26 mouse cellular contexts compared by ENCODE assay signal in genomic region chr11:101976949-101977348, GRCm38 (mm10). TPM values are rescaled to one million over a fixed set of nuclear protein-coding genes. Genes with fewer than 3 reads are reported as not detected.
A peak's percentile ranks its signal among the peaks of the same experiment; 100 is the strongest.
DNase-seq lines count a peak whose midpoint lies in the region; ATAC-seq and TF ChIP-seq lines count a peak whose summit lies in the region.
"Had no signal": no experiment of that assay in that cellular context is flagged by ENCODE, and none has a peak within 500 bp of the region (broad histone marks: within the 10 kb centered on the region; RNA-seq: fewer than 3 reads in every experiment).

No protein-coding gene starts in this region.

- H3K9me3 ChIP-seq in intestine, postnatal 0 days (ENCODE audit: control insufficient read depth), result no peaks in the 10 kb centered on the region
- H3K9me3 ChIP-seq in intestine, embryonic 15.5 days, result no peaks in the 10 kb centered on the region
- H3K9me3 ChIP-seq in liver, embryonic 14.5 days (ENCODE audit: control insufficient read depth, low read length), result no peaks in the 10 kb centered on the region
- H3K9me3 ChIP-seq in liver, embryonic 12.5 days (replicated peaks), result no peaks in the 10 kb centered on the region
- H3K9me3 ChIP-seq: embryonic facial prominence, embryonic 12.5 days; forebrain, embryonic 13.5 days; G1E; heart, embryonic 10.5 days; hindbrain, embryonic 10.5 days had no signal

- no peak for ATAC-seq in intestine, postnatal 0 days
- no peak for ATAC-seq in intestine, embryonic 15.5 days
- ATAC-seq in liver, embryonic 14.5 days (ENCODE audit: insufficient read depth), result no peak
- ATAC-seq in liver, embryonic 12.5 days, result no peak
- ATAC-seq: forebrain, embryonic 13.5 days; midbrain, embryonic 16.5 days had no signal

- no peak overlapping the region for H3K27ac ChIP-seq in cerebellum, adult 2 months (ENCODE audit: insufficient read depth, low read length)
- no peak overlapping the region for H3K27ac ChIP-seq in intestine, postnatal 0 days (ENCODE audit: low read depth, low read length)
- no peak overlapping the region for H3K27ac ChIP-seq in intestine, embryonic 15.5 days
- H3K27ac ChIP-seq in liver, embryonic 14.5 days, result no peak overlapping the region
- no peak overlapping the region for H3K27ac ChIP-seq in liver, embryonic 12.5 days
- H3K27ac ChIP-seq: embryonic facial prominence, embryonic 12.5 days; forebrain, embryonic 13.5 days; heart, embryonic 10.5 days had no signal

- TF ChIP-seq POLR2A in cerebellum, adult 2 months (IDR thresholded peaks at IDR 0.05; ENCODE audit: borderline replicate concordance, insufficient read depth, low read length), result no peak

- DNase-seq in cerebellum, adult 2 months, result no peak
- no peak for DNase-seq in cerebellum, adult 18-20 months
- DNase-seq in liver, embryonic 14.5 days (ENCODE audit: low read depth in 3 of 3, low spot score in 3 of 3), result no peak
- peak; percentile 33 for DNase-seq in ZHBTc4 (ENCODE audit: low read depth, low spot score)
- DNase-seq in spleen, postnatal 36 days (ENCODE audit: low spot score in 2 of 2), result no peak
- DNase-seq: adrenal gland, postnatal 36 days; cerebellum, postnatal 10 days; gastrocnemius, postnatal 25 days; kidney, adult 9 months; left cerebral cortex, postnatal 4 days; liver; retina, postnatal 1 day; right cerebral cortex, postnatal 4 days; thymus, postnatal 25 days had no signal

- no peak overlapping the region for H3K4me2 ChIP-seq in intestine, postnatal 0 days (replicated peaks; ENCODE audit: low read depth)
- no peak overlapping the region for H3K4me2 ChIP-seq in intestine, embryonic 15.5 days (replicated peaks)
- no peak overlapping the region for H3K4me2 ChIP-seq in liver, embryonic 14.5 days (ENCODE audit: low read depth)
- no peak overlapping the region for H3K4me2 ChIP-seq in liver, embryonic 12.5 days
- H3K4me2 ChIP-seq: embryonic facial prominence, embryonic 12.5 days; forebrain, embryonic 13.5 days had no signal

- 94% methylated on average over 7 of the region's 7 CpGs for whole genome bisulfite sequencing in cerebellum, adult 2 months
- 94% methylated on average over 7 of the region's 7 CpGs for WGBS in intestine, postnatal 0 days
- 96% methylated on average over 7 of the region's 7 CpGs for WGBS in intestine, embryonic 15.5 days
- whole genome bisulfite sequencing in liver, embryonic 14.5 days (ENCODE audit: insufficient replicate concordance), result 78% methylated on average over 7 of the region's 7 CpGs
- WGBS in liver, embryonic 12.5 days (ENCODE audit: insufficient replicate concordance), result 81% methylated on average over 7 of the region's 7 CpGs

- H3K36me3 ChIP-seq in intestine, postnatal 0 days (ENCODE audit: control insufficient read depth, insufficient read depth), result peaks cover 52% of the 10 kb centered on the region; the same call in 1 of the 2 replicates
- H3K36me3 ChIP-seq in intestine, embryonic 15.5 days, result no peaks in the 10 kb centered on the region; the same call in 1 of the 2 replicates
- H3K36me3 ChIP-seq in liver, embryonic 14.5 days (replicated peaks; ENCODE audit: control insufficient read depth, insufficient read depth, low read depth), result no peaks in the 10 kb centered on the region
- H3K36me3 ChIP-seq in liver, embryonic 12.5 days, result peaks cover 12% of the 10 kb centered on the region; the same call in 1 of the 2 replicates
- H3K36me3 ChIP-seq: embryonic facial prominence, embryonic 12.5 days; G1E had no signal

- no peak for TF ChIP-seq EP300 in liver, embryonic 14.5 days (IDR thresholded peaks at IDR 0.05; ENCODE audit: low read depth)

- TF ChIP-seq CTCF in cerebellum, adult 2 months (IDR thresholded peaks at IDR 0.05; ENCODE audit: borderline replicate concordance, insufficient read depth, low read depth, low read length), result peak; percentile 23; the same call in 1 of the 2 replicates
- peak; percentile 29 for TF ChIP-seq CTCF in intestine, postnatal 0 days (IDR thresholded peaks at IDR 0.05; ENCODE audit: low read depth)
- peak; percentile 44 for TF ChIP-seq CTCF in liver, embryonic 14.5 days (IDR thresholded peaks at IDR 0.05; ENCODE audit: low read depth)

- H3K4me3 ChIP-seq in cerebellum, adult 2 months (replicated peaks; ENCODE audit: insufficient read depth, low read depth, low read length), result no peak overlapping the region
- H3K4me3 ChIP-seq in intestine, postnatal 0 days (ENCODE audit: low read depth, low read length), result no peak overlapping the region
- no peak overlapping the region for H3K4me3 ChIP-seq in intestine, embryonic 15.5 days (replicated peaks)
- no peak overlapping the region for H3K4me3 ChIP-seq in liver, embryonic 14.5 days (ENCODE audit: insufficient read depth in 1 of 2, low read depth in 2 of 2, low read length in 2 of 2)
- no peak overlapping the region for H3K4me3 ChIP-seq in liver, embryonic 12.5 days
- H3K4me3 ChIP-seq: embryonic facial prominence, embryonic 12.5 days; erythroblast, embryonic 14.5 days; forebrain, embryonic 13.5 days; heart, embryonic 10.5 days; hindbrain, embryonic 10.5 days had no signal

- H3K27me3 ChIP-seq in cerebellum, adult 2 months (ENCODE audit: control insufficient read depth, insufficient read depth, low read length), result no peaks in the 10 kb centered on the region
- H3K27me3 ChIP-seq in intestine, postnatal 0 days (replicated peaks; ENCODE audit: control insufficient read depth, insufficient read depth, low read length), result no peaks in the 10 kb centered on the region
- H3K27me3 ChIP-seq in intestine, embryonic 15.5 days (replicated peaks), result no peaks in the 10 kb centered on the region
- H3K27me3 ChIP-seq in liver, embryonic 14.5 days (ENCODE audit: control insufficient read depth, insufficient read depth, low read length), result no peaks in the 10 kb centered on the region
- no peaks in the 10 kb centered on the region for H3K27me3 ChIP-seq in liver, embryonic 12.5 days (replicated peaks)
- H3K27me3 ChIP-seq: embryonic facial prominence, embryonic 12.5 days; forebrain, embryonic 13.5 days had no signal

- H3K4me1 ChIP-seq in cerebellum, adult 2 months (ENCODE audit: control insufficient read depth, insufficient read depth, low read length), result peaks cover 38% of the 10 kb centered on the region
- H3K4me1 ChIP-seq in intestine, postnatal 0 days (replicated peaks; ENCODE audit: control insufficient read depth, insufficient read depth, low read length), result no peaks in the 10 kb centered on the region
- H3K4me1 ChIP-seq in intestine, embryonic 15.5 days (replicated peaks), result no peaks in the 10 kb centered on the region
- H3K4me1 ChIP-seq in liver, embryonic 14.5 days (replicated peaks; ENCODE audit: control insufficient read depth in 2 of 2, insufficient read depth in 2 of 2, low read length in 1 of 2), result no peaks in the 10 kb centered on the region
- 0 out of 2 replicates have a peak, but pooled peaks cover 5% of the 10 kb centered on the region for H3K4me1 ChIP-seq in liver, embryonic 12.5 days
- H3K4me1 ChIP-seq: embryonic facial prominence, embryonic 12.5 days; forebrain, embryonic 13.5 days had no signal

- no peak overlapping the region for H3K9ac ChIP-seq in intestine, postnatal 0 days (ENCODE audit: low read depth, low read length)
- H3K9ac ChIP-seq in intestine, embryonic 15.5 days, result no peak overlapping the region
- no peak overlapping the region for H3K9ac ChIP-seq in liver, embryonic 14.5 days (replicated peaks)
- no peak overlapping the region for H3K9ac ChIP-seq in liver, embryonic 12.5 days
- H3K9ac ChIP-seq: embryonic facial prominence, embryonic 12.5 days; forebrain, embryonic 13.5 days had no signal

RNA-seq across cellular contexts. Expression of gene Cfap97d1, which starts 7.1 kb away (rescaled TPM):
- polyA plus RNA-seq in cerebellum, adult 2 months (2012; rRNA removed), result not detected in 2 replicates
- polyA plus RNA-seq in intestine, postnatal 0 days (2015; fragmentation: Nextera tagmentation; extraction: Ambion mirVana), result not detected in 2 replicates
- polyA plus RNA-seq in intestine, embryonic 15.5 days (2015; fragmentation: Nextera tagmentation; extraction: Ambion mirVana), result not detected in 2 replicates
- not detected in 2 replicates for polyA plus RNA-seq in liver, embryonic 14.5 days (2012; rRNA removed)
- not detected in 2 replicates for polyA plus RNA-seq in liver, embryonic 14.5 days (2014; fragmentation: Nextera tagmentation; extraction: Ambion mirVana)
- polyA plus RNA-seq in liver, embryonic 12.5 days (2016; fragmentation: Nextera tagmentation; extraction: Ambion mirVana), result not detected in 2 replicates
- polyA plus RNA-seq: embryonic facial prominence, embryonic 12.5 days; erythroblast, embryonic 14.5 days; forebrain, embryonic 13.5 days; G1E; heart, embryonic 10.5 days; heart, postnatal 0 days; hindbrain, embryonic 10.5 days; lung, embryonic 16.5 days; midbrain, embryonic 16.5 days had no signal

RNA-seq across cellular contexts. Expression of gene Dusp3, which starts 9.9 kb away (rescaled TPM):
- 86.0 and 98.5 TPM in 2 replicates for polyA plus RNA-seq in cerebellum, adult 2 months (2012; rRNA removed)
- polyA plus RNA-seq in intestine, postnatal 0 days (2015; fragmentation: Nextera tagmentation; extraction: Ambion mirVana), result 49.9 and 53.5 TPM in 2 replicates
- 25.6 and 26.5 TPM in 2 replicates for polyA plus RNA-seq in intestine, embryonic 15.5 days (2015; fragmentation: Nextera tagmentation; extraction: Ambion mirVana)
- polyA plus RNA-seq in liver, embryonic 14.5 days (2012; rRNA removed), result 3.3 and 4.8 TPM in 2 replicates
- polyA plus RNA-seq in liver, embryonic 14.5 days (2014; fragmentation: Nextera tagmentation; extraction: Ambion mirVana), result 6.3 and 7.2 TPM in 2 replicates
- 12.9 and 13.4 TPM in 2 replicates for polyA plus RNA-seq in liver, embryonic 12.5 days (2016; fragmentation: Nextera tagmentation; extraction: Ambion mirVana)

RNA-seq across cellular contexts. Expression of gene Sost, which starts 10.1 kb away (rescaled TPM):
- 1.4 and 1.7 TPM in 2 replicates for polyA plus RNA-seq in cerebellum, adult 2 months (2012; rRNA removed)
- not detected in 2 replicates for polyA plus RNA-seq in intestine, postnatal 0 days (2015; fragmentation: Nextera tagmentation; extraction: Ambion mirVana)
- 0.13 TPM in 2 replicates for polyA plus RNA-seq in intestine, embryonic 15.5 days (2015; fragmentation: Nextera tagmentation; extraction: Ambion mirVana)
- 0.04 and 0.12 TPM in 2 replicates for polyA plus RNA-seq in liver, embryonic 14.5 days (2012; rRNA removed)
- not detected in 2 replicates for polyA plus RNA-seq in liver, embryonic 14.5 days (2014; fragmentation: Nextera tagmentation; extraction: Ambion mirVana)
- 0.10 TPM in 2 replicates for polyA plus RNA-seq in liver, embryonic 12.5 days (2016; fragmentation: Nextera tagmentation; extraction: Ambion mirVana)
- polyA plus RNA-seq: erythroblast, embryonic 14.5 days; forebrain, embryonic 13.5 days; G1E; midbrain, embryonic 16.5 days had no signal

RNA-seq across cellular contexts. Expression of gene Mpp3, which starts 51.3 kb away (rescaled TPM):
- 158 and 185 TPM in 2 replicates for polyA plus RNA-seq in cerebellum, adult 2 months (2012; rRNA removed)
- polyA plus RNA-seq in intestine, postnatal 0 days (2015; fragmentation: Nextera tagmentation; extraction: Ambion mirVana), result 8.1 and 8.6 TPM in 2 replicates
- 7.6 and 7.9 TPM in 2 replicates for polyA plus RNA-seq in intestine, embryonic 15.5 days (2015; fragmentation: Nextera tagmentation; extraction: Ambion mirVana)
- polyA plus RNA-seq in liver, embryonic 14.5 days (2012; rRNA removed), result 0.21 and 0.27 TPM in 2 replicates
- not detected in 2 replicates for polyA plus RNA-seq in liver, embryonic 14.5 days (2014; fragmentation: Nextera tagmentation; extraction: Ambion mirVana)
- 0.66 and 0.85 TPM in 2 replicates for polyA plus RNA-seq in liver, embryonic 12.5 days (2016; fragmentation: Nextera tagmentation; extraction: Ambion mirVana)
- polyA plus RNA-seq: erythroblast, embryonic 14.5 days; G1E had no signal
